Mouse (Mus musculus) granulocyte monocyte progenitor cell, adult 5-6 weeks (primary cell): ENCODE measurements around the gene 1700028J19Rik. TPM values are rescaled to one million over a fixed set of nuclear protein-coding genes. Genes with fewer than 3 reads are reported as not detected.
"Not testable (repeated sequence)": the region's sequence is repeated elsewhere in the genome, so short reads cannot be mapped to it uniquely, and the experiment has no call there.

ENCODE experiments used
- ATAC-seq: replicated peaks from 2 replicates; pipeline ENCODE4 v1.8.0; 2016; ENCODE audit warnings: mild to moderate bottlenecking, moderate TSS enrichment, inconsistent platforms; ENCODE audit not compliant: poor library complexity, severe bottlenecking
- total RNA-seq, 2 experiments: library from RNA; stranded (forward) in 1 of 2; stranded (reverse) in 1 of 2; fragments of 200-712, 200-1000 nt in 1 of 2; fragments of >200 nt in 1 of 2; fragmentation: Nextera tagmentation in 1 of 2; gene quantifications; 2 replicates each; pipeline ENCODE4 v1.2.3; 2014 to 2017

1700028J19Rik gene
- total RNA-seq, 2 experiments from 2014 or later = 0.67 TPM; not detected in 1

DNA sequence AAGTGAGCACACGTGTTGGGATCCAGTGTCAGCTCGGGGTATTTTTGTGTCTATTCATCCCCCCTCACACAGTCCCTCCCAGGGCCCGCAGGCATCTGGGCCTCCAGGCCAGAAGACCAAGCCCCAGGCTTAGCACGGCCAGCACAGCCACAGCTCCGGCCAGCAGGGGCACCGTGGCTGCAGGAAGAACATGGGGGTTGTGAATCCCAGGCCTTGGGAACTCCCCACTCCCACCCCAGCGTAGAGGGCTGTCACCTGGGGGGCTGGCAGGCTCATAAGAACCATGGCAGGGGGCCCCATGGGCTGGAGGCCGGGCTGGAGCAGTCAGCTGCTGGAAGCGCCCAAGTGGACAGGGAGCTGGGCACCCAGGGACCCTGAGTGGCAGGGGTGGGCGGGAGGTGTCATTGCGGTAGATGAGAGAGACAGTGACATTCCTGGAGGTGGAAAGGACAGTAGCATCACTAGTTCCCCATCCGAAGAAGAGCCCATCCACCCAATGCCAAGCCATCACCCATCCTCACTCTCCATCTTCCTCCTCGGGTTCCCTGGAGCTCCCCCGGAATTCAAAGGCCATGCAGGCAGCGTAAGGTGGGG lies 6.6 kb upstream of the 1700028J19Rik start:
- no peak for ATAC-seq

DNA sequence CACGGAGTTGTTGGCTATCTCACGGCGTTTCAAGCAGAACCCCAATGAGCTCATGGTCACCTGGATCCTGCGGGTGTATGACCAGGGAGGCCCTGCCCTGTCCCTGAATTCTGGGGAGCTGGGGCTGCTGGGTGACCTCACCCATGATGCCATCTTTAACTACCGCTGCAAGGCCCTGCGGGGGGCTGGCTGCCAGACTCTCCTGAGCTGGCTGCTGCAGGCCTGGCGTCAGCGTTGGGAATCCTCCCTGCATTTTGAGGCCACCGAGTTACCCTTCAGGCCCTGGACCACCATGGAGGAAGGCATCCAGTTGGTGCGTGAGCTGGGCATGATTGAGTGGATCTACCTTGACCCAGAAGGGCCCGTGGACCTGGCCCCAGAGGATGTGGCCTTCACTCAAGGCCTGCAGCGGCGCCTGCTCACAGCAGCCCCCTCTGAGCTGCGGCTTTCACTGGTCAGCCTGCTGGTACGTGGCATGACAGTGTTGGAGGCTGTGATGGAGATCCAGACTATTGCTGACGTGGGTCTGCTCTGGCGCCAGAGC lies 4.3 kb upstream of the 1700028J19Rik start:
- not testable (repeated sequence) for ATAC-seq

DNA sequence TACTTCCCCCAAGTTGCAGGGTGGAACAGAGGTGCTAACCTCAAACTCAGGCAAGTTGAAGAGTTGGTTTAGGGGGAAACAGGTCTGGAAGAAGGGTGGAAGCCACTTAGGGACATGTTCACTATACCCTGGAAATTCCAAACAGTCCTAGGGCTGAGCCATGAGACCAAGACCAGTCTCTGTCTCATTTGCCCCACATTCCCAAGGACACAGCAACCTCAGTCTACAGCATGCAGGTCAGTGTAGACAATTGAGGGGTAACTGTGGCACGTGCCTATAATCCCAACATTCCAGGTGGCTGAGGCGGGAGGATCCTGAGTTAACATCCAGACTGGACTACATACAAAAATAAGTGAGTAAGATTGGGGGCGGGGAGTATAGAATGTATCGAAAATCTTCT lies 2.8 kb upstream of the 1700028J19Rik start:
- ATAC-seq = no peak

DNA sequence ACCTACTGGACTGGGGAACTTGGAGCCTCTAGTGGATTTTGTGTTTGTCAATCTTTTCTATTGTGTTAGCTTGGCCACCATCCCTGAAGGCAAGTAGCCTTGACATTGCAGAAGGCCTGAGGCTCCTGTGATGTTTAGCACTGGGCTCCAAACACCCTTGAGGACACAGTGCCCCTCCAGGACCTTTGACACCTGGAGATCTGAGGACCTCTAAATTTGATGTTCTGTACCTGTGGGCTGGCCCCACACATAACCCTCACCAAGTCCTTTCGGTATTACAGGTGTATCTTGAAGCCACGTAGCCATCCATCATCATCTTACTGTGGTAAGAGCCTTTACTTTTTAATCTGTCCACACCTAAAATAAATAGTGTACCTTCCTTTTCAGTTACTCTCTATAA lies 1.5 kb upstream of the 1700028J19Rik start:
- no peak for ATAC-seq

DNA sequence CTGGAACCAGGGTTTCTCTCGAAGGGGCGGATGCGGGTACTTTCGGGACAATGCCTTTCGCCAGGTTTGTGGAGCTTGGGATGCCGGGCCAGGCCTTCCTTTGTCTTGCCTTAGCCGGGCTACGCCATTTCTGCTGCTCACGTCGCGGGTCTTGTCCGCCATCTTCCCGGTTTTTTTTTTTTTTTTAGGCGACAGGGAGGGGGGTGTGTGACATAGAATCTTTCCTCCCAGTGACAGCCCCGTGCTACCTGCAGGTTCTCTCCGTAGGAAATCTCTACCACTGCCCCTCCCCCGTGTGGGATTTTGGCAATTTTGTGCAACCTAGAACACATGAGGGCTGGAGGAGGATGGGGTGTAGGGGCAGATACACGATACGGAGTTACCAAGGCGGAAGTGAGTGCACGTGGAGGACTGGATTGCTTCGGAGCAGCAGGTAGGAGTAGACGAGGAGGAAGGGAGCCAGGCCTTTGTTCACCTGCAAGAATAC lies 532 bp upstream of the 1700028J19Rik start:
- ATAC-seq = peak; percentile 33

DNA sequence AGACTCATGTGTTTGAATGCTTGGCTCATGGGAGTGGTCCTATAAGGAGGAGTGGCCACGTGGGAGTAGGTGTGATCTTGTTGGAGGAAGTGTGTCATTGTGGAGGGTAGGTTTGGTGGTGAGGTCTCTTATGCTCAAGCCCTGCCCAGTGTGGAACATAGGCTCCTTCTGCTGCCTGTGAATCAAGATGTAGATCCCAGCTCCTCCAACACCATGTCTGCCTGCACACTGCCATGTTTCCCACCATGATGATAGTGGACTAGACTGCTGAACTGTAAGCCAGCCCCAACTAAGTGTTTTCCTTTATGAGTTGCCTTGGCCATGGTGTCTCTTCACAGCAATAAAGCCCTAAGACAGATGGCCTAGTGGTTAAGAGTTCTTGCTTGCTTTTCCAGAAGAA lies 2.4 kb downstream of the 1700028J19Rik start:
- ATAC-seq = no peak

DNA sequence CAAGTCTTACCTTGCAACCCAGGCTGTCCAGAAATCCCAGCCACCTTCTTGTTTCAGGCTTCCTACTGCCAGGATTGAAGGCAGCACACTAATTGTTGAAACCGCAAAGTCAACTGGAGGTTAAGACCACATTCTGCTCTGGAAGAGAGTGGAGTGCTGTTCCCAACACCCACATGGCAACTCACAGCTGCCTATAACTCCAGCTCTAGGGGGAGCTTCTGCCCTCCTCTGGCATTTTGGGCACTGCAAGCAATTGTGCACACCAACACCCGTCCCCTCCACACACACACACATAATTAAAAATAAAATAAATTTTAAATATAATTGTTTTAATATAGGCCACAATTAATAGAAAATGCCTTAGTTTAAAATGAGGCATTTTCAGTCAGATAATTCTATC lies 5.3 kb downstream of the 1700028J19Rik start:
- no peak for ATAC-seq

DNA sequence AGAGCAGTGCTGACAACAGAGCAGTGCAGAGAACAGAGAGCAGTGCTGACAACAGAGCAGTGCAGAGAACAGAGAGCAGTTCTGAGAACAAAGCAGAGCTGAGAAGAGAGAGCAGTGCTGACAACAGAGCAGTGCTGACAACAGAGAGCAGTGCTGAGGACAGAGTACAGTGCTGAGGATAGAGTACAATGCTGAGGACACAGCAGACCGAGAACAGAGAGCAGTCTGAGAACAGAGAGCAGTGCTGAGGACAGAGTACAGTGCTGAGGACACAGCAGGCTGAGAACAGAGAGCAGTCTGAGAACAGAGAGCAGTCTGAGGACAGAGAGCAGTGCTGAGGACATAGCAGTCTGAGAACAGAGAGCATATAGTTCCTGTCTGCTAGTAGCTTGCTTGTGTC lies 5.8 kb downstream of the 1700028J19Rik start:
- no peak for ATAC-seq

DNA sequence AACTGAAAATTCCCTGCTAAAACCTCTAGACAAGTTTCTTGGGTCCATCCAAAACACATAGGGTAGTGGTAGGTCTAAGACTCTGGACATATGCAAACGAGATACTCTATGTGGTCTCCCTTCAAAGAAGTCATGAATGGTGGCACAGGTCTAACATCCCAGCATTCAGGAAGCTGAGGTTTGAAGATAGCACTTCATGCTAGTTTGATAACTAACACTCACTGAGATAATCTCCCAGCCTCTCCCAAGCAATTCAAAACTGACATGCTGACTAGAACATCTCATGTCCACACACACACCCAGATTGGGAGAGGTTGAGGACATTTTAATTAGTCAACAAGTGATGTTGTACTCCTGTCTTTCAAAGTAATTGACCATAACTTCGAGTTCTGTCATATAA lies 6.6 kb downstream of the 1700028J19Rik start:
- no peak for ATAC-seq

DNA sequence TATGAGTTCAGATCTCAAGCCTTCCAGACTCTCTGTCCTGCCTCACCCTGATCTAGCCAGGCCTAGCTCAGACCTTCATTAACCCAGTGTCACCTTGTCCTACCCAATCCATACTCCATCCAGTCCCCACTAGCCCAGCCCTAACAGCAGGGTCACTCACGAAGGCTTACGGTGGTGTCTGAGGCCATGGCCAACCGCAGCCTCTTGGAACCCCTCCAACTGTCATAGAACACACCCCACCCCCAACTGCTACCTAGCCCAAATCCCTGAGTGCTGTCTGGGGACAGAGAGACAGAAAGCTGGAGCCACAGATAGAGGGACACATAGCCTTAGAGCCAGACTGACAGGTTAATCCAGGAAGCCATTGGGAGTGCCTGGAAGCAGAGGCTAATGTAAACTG lies 10.6 kb downstream of the 1700028J19Rik start, which contains the start of gene Gm36864:
Gene Gm36864, plus strand, starts transcription at position 269 of the 400 bp plus-strand sequence.
- no peak for ATAC-seq

DNA sequence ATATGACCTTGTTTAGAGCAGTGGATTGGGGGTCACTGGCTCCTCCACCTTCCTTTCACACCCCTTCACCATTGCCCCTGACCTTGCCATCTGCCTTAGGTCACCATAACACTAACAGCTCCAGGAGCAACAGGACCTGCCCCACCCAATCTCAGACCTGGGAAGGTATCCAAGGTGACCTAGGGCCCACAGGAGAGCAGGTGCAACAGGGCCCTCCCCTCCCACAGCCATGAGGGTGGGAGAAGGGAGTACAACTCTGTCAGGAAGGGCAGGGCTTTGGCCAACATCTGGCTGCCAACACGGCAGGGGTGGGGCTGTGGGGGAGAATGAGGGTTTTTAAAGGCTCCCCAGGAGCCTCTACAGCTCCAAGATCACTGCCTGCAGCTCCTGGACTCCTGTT lies 21.4 kb downstream of the 1700028J19Rik start, which contains the start of gene Klk1:
Gene Klk1, plus strand, starts transcription at position 285 of the 400 bp plus-strand sequence.
- no peak for ATAC-seq

DNA sequence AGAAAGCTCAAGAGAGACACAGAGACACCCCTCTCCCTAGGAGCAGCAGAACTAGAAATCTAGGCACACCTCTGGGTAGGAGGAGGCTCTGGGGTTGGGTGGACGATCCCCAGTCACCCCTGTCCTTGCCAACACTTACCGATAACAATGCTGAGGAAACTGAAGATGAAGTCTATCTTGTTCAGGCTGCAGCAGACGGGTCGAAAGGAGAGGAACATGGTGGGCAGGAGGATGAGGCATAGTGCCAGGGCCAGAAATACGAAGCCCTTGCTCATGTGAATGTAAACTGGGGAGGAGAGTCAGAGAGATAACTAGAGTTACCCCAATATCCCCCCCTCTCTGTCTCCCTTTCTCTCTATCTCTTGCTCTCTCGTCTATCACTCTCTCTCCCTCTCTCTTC lies 24.2 kb downstream of the 1700028J19Rik start:
- ATAC-seq = not testable (repeated sequence)

DNA sequence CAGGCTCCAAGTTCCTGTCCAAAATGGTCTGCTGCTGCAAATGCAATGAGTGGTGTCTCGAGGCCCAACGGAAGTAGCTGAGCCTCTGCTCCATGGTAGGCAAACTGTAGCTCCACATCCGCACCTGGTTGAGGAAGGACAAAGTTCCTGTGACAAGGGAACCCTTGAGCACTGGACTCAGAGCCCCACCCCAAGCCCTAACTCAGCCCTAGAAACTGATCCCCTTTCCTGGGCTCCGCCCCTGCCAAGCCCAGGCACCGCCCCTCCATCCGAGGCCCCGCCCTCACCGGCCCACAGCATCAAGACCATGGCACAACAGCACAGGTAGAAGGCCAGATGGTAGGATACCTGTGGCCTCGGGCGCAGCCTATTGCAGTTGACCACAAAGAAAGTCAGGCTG lies 24.9 kb downstream of the 1700028J19Rik start:
- not testable (repeated sequence) for ATAC-seq

DNA sequence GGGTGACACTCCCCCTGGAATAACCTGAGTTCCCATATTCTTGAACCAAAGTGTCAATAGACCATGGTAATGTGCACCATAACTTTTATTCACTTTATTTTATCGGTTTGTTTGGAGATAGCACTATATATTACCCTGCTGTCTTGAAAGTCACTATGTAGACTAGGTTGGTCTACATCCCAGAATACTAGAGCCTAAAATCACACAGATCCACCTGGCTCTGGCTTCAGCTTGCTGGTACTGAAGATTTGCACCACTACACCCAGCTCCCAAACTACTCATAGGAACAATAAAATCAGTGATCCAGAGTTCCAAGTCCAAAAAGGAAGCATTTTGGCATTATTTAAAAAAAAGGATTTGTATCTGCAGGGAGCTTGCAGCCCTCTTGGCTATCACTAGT lies 30.9 kb downstream of the 1700028J19Rik start, which contains the start of gene Klk1b5:
Gene Klk1b5, plus strand, starts transcription at position 301 of the 400 bp plus-strand sequence.
- no peak for ATAC-seq

DNA sequence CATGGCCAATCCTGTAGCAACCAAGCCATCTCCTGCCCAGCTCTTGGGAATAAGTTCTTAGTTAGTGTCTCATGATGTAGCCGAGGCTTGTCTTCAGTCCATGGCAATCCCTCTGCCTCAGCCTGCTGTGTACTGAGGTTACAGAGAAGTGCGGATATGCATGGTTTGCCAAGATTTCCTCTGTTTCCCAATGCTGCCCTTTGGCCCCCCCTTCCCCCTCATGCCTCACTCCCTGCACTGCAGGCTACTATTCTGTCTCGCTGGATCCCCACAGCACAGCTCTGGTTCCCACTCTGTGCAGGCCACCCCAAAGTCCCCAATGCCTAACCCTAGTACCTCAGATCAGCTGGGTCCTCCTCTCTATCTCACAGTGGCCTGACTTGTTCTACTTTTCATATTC lies 38.2 kb downstream of the 1700028J19Rik start:
- no peak for ATAC-seq

DNA sequence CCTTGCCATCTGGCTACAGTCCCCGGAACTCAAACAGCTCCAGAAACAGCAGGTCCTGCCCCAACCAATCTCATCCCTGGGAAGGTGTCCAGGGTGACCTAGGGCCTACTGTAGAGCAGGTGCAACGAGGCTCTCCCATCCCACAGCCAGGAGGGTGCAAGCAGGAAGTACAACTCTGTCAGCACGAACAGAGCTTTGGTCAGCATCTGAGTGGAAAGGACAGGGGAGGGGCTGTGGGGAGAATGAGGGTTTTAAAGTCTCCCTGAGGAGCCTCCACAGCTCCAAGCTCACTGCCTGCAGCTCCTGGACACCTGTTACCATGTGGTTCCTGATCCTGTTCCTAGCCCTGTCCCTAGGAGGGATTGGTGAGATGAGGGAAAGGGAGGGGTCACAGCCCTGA lies 39.4 kb downstream of the 1700028J19Rik start, which contains the start of gene Klk1b4:
Gene Klk1b4, plus strand, starts transcription at position 301 of the 400 bp plus-strand sequence.
- ATAC-seq = not testable (repeated sequence)

DNA sequence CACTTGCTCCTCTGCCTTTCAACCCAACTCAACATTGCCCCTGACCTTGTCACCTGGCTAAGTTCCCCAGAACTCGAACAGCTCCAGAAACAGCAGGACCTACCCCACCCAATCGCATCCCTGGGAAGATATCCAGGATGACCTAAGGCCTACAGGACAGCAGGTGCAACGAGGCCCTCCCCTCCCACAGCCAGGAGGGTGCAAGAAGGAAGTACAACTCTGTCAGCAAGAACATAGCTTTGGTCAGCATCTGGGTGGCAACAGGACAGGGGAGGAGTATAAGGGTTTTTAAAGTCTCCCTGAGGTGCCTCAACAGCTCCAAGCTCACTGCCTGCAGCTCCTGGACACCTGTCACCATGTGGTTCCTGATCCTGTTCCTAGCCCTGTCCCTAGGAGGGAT lies 48.6 kb downstream of the 1700028J19Rik start, which contains the start of gene Klk1b3:
Gene Klk1b3, plus strand, starts transcription at position 301 of the 400 bp plus-strand sequence.
- ATAC-seq = no peak

DNA sequence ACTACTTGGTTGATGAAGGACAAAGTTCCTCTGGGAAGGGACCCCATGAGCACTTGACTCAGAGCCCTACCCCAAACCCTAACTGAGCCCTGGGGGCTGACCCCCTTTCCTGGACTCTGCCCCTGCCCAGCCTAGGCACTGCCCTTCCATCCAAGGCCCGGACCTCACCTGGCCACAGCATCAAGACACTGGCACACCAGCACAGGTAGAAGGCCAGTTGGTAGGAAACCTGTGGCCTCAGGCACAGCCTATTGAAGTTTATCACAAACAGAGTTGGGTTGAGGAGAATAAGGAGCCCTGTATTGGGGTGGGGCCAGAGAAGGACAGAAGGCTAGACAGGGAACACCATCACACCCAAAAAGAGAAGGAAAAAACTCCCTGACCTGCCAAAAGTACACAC lies 53.0 kb downstream of the 1700028J19Rik start:
- ATAC-seq = not testable (repeated sequence)

DNA sequence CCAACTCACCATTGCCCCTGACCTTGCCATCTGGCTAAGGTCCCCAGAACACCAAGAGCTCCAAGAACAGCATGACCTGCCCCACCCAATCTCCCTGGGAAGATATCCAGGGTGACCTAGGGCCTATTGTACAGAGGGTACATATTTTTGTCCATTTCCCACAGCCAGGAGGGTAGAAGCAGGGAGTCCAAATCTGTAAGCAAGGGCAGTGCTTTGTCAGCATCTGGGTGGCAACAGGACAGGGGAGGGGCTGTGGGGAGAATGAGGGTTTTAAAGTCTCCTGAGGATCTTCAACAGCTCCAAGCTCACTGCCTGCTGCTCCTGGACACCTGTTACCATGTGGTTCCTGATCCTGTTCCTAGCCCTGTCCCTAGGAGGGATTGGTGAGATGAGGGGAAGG lies 58.6 kb downstream of the 1700028J19Rik start, which contains the start of gene Klk1b24:
Gene Klk1b24, plus strand, starts transcription at position 301 of the 400 bp plus-strand sequence.
- not testable (repeated sequence) for ATAC-seq

DNA sequence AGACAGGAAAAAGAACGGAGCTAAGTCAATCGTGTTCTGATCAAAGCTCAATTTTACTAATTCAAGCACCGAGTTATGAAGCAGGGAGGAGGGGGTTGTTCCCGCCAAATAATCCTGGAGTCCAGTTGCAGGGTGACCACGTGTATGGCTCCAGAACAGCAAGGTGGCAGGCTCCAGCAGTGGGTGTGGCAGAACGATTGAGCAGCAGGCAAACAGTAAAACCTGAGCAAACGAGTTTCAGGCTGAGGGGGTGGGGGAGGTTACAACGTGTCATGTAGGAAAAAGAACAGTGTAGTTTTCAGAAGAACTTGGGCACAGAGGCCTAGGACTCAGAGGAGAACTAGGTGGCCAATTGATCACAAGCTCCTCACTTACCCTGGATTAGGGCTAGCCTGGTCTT lies 60.0 kb downstream of the 1700028J19Rik start:
- ATAC-seq = not testable (repeated sequence)
